Mouse (Mus musculus) brown adipose tissue, adult 24 weeks (tissue): ENCODE data around the gene Nadsyn1. TPM values are rescaled to one million over a fixed set of nuclear protein-coding genes. Genes with fewer than 3 reads are reported as not detected.
A peak's percentile ranks its signal among the peaks of the same experiment; 100 is the strongest.

Source experiments
- H3K27ac ChIP-seq: fragments of 200-500 bp; replicated peaks from 2 replicates; pipeline ENCODE4 v1.5.1; 2012; ENCODE audit warnings: low read depth, mild to moderate bottlenecking, low read length
- H3K4me1 ChIP-seq: fragments of 200-500 bp; 2 replicates; pipeline ENCODE4 v1.6.1; 2012; ENCODE audit warnings: low read length, mixed read lengths; ENCODE audit not compliant: control insufficient read depth, insufficient read depth, insufficient read length
- H3K4me3 ChIP-seq: fragments of 200-500 bp; 2 replicates; pipeline ENCODE4 v1.5.1; 2012; ENCODE audit warnings: low read depth, mild to moderate bottlenecking, low read length, moderate library complexity; ENCODE audit not compliant: insufficient read depth
- polyA plus RNA-seq: library from polyadenylated mRNA; stranded (reverse); fragments of >200 nt; gene quantifications from 2 replicates; pipeline ENCODE4 v1.2.4, GENCODE M21; 2012; ENCODE audit not compliant: missing spikeins, insufficient read depth, insufficient read length

Gene Nadsyn1
- polyA plus RNA-seq, 1 experiment = 8.2 TPM

DNA sequence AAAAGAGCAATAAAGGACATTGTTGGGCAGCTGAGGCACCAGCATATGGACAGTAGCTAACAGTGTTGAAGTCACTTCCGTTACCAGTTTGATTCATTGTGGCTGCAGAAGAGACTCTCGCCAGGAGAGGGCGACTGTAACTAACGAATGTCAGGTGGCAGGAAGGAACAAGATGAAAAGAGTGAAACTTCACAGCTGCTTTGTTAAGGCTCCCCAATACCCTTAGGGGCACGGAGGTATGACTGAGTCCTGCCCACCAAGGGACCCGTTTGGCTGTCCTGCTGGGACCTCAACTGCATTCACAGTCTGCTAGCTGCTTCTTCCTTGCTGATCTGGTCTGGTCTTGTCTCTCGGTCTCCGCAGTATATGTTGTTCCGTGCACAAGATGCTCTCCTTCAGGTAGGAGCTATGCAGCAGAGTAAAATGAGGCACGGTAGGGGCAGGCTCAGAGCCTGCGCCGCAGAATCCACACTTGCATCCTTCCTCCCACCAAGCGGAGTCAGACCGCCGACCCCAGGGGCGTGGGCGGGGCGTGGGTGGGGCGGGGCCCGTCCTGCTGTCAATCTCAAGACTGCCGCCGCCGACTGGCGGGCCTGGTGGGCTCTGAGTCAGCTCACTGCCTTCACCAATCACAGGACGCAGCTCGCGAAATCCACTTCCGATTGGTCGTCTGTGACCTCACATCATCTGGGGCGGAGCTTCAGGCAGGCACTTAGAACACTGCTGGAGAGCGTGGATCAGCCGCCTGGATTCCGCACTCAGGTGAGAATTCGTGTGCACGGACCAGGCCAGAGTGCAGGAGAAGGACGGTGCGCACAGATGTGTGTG lies 7.1 kb upstream of the Nadsyn1 start:
- peak overlapping the region; percentile 36 for H3K27ac ChIP-seq
- H3K4me3 ChIP-seq = peak overlapping the region; percentile 71
- peaks cover 5% of the 10 kb centered on the region; the same call in 1 of the 2 replicates for H3K4me1 ChIP-seq

GRCm38 (mm10) chr7:143826985-143827384 lies 4.3 kb upstream of the Nadsyn1 start:
- no peak overlapping the region for H3K27ac ChIP-seq
- peaks cover 5% of the 10 kb centered on the region for H3K4me1 ChIP-seq
- no peak overlapping the region for H3K4me3 ChIP-seq

DNA sequence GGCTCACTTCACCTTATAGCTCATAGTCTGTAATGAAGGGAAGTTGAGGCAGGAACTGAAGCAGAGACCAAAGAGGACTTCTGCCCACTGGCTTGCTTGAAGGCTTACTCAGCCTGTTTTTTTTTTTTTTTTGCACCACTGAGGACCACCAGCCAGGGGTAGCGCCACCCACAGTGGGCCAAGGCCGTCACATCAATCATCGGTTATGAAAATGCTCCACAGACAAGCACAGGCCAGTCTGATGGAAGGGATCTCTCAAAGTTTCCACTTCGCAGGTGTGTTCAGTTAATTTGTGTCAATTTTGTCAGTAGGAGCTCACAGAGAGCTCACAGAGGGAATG lies 587 bp upstream of the Nadsyn1 start:
- H3K4me1 ChIP-seq = peaks cover 9% of the 10 kb centered on the region
- peak overlapping the region; percentile 98 for H3K27ac ChIP-seq
- H3K4me3 ChIP-seq = peak overlapping the region; percentile 55

DNA sequence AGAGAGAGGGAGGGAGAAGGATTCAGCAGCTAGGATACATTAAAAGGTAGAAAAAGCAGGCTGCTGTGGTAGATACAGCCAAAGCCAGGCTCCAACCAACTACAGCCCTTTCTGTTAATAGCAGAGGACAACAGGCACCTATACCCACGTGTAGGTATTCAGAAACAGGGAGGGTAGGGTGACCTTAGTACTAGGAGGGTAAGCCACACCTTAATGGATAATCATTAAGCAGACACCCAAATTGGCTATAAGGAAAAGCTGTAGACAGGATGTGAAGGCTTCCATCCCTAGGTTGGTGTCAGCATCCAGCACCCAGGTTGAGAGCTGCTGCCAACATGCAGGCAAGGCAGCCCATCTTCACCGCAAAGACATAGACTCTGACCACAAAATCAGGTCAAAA lies 1.4 kb downstream of the Nadsyn1 start:
- no peak overlapping the region for H3K27ac ChIP-seq
- H3K4me1 ChIP-seq = peaks cover 9% of the 10 kb centered on the region
- no peak overlapping the region for H3K4me3 ChIP-seq

- peaks cover 7% of the 10 kb centered on the region for H3K4me1 ChIP-seq
- H3K4me3 ChIP-seq = no peak overlapping the region
- H3K27ac ChIP-seq = no peak overlapping the region
Observed at GRCm38 (mm10) chr7:143819201-143819600, 3.4 kb downstream of the Nadsyn1 start.

- Histone ChIP-seq H3K27ac (no peak overlapping the region), H3K4me3 (no peak overlapping the region), H3K4me1 (no peaks in the 10 kb centered on the region)
Observed at GRCm38 (mm10) chr7:143808909-143809308, 13.7 kb downstream of the Nadsyn1 start.

DNA sequence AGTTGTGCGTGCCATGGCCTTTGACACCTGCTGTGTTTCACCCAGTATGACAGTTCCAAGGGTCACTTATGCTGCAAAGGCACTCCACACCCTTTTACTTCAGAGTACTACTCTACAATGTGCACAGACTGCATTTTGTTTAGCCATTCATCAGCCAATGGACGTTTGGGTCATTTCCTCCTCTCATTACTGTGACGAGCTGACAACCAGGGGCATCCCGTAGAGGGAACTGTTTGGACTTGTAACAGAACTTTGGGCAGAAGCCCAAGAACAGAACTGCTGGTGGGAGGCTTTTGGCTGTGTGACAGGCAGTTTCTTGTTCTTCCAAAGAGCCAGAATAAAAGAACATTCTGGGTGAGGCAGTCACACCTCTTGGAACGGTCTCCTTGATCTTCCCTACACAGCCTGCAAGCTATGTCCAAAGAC lies 17.4 kb downstream of the Nadsyn1 start:
- H3K27ac ChIP-seq = no peak overlapping the region
- no peaks in the 10 kb centered on the region for H3K4me1 ChIP-seq
- H3K4me3 ChIP-seq = no peak overlapping the region

- H3K4me1 ChIP-seq = no peaks in the 10 kb centered on the region
- no peak overlapping the region for H3K27ac ChIP-seq
- no peak overlapping the region for H3K4me3 ChIP-seq
Observed at GRCm38 (mm10) chr7:143801195-143802065, 21.2 kb downstream of the Nadsyn1 start.

- Histone ChIP-seq H3K4me3 (no peak overlapping the region), H3K4me1 (no peaks in the 10 kb centered on the region), H3K27ac (no peak overlapping the region)
Observed at GRCm38 (mm10) chr7:143800770-143801169, 21.9 kb downstream of the Nadsyn1 start.

- Histone ChIP-seq H3K27ac (no peak overlapping the region), H3K4me3 (no peak overlapping the region), H3K4me1 (no peaks in the 10 kb centered on the region)
Observed at GRCm38 (mm10) chr7:143798783-143799182, 23.9 kb downstream of the Nadsyn1 start.

- Histone ChIP-seq H3K4me3 (no peak overlapping the region), H3K4me1 (no peaks in the 10 kb centered on the region), H3K27ac (no peak overlapping the region)
Observed at GRCm38 (mm10) chr7:143793121-143793520, 29.5 kb downstream of the Nadsyn1 start.

GRCm38 (mm10) chr7:143792336-143792985 lies 30.2 kb downstream of the Nadsyn1 start:
- H3K4me1 ChIP-seq = no peaks in the 10 kb centered on the region
- no peak overlapping the region for H3K4me3 ChIP-seq
- H3K27ac ChIP-seq = no peak overlapping the region

DNA sequence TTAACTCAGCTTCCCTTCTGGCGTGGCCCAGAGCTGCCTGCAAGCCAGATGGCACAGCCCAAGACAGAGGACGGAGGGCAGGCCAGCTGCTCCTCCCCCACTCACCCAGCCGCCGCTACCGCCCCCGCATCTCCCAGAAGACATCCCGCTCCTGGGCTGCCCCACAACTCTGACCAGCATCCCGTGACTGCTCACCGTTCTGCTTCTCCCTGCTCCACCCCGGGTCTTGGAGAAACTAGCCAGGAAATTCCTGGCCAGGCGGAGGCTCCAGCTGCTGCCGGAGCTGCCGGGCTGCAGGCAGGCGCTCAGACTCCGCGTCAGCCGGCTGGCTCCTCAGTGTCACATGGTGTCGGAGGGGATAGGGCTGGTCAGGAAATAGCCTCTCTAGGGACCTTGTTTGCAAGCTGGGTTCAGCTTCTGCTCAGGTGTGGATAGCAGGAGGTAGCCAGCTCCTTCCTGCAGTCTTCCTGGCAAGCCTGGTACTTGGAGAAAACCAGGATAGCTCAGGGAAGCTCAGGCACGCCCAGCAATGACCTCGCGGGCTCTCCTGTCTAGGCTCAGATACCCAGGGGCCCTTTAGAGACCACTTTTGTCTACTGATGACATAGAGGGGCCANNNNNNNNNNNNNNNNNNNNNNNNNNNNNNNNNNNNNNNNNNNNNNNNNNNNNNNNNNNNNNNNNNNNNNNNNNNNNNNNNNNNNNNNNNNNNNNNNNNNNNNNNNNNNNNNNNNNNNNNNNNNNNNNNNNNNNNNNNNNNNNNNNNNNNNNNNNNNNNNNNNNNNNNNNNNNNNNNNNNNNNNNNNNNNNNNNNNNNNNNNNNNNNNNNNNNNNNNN lies 38.4 kb downstream of the Nadsyn1 start, which contains the start of gene Mrgpre:
Gene Mrgpre, minus strand, starts transcription at position 505 of the 834 bp plus-strand sequence.
- Histone ChIP-seq H3K4me1 (peaks cover 4% of the 10 kb centered on the region; the same call in 1 of the 2 replicates), H3K27ac (peak within 1 kb of the TSS; percentile 55; the same call in 1 of the 2 replicates), H3K4me3 (peak within 1 kb of the TSS; percentile 43)

- peak overlapping the region; percentile 55; the same call in 1 of the 2 replicates for H3K27ac ChIP-seq
- peak overlapping the region; percentile 43 for H3K4me3 ChIP-seq
- peaks cover 4% of the 10 kb centered on the region; the same call in 1 of the 2 replicates for H3K4me1 ChIP-seq
Observed at GRCm38 (mm10) chr7:143783378-143783995, 39.2 kb downstream of the Nadsyn1 start.
